Mouse (Mus musculus) bone marrow macrophage, adult 2 months (primary cell): ENCODE measurements around the gene Tle6.

ENCODE experiments used
- CTCF ChIP-seq: IDR thresholded peaks from 2 replicates; pipeline ENCODE4 v1.5.1; 2012; ENCODE audit warnings: low read depth, mild to moderate bottlenecking, low read length, moderate library complexity
- POLR2A ChIP-seq: IDR thresholded peaks from 2 replicates; pipeline ENCODE4 v1.6.1; 2012; ENCODE audit warnings: mild to moderate bottlenecking, low read depth, low read length, borderline replicate concordance

GRCm38 (mm10) chr10:81645391-81645790 lies 44.5 kb upstream of the Tle6 start:
- TF ChIP-seq CTCF, result no peak
- no peak for TF ChIP-seq POLR2A
